Mouse (Mus musculus): ENCODE results near the gene Them5. TPM values are rescaled to one million over a fixed set of nuclear protein-coding genes. Genes with fewer than 3 reads are reported as not detected.
A peak's percentile ranks its signal among the peaks of the same experiment; 100 is the strongest.

Gene Them5
- polyA plus RNA-seq (2014; fragmentation: Nextera tagmentation; extraction: Ambion mirVana) = 0.22 TPM in 1 of 2 replicates, not detected in the other

DNA sequence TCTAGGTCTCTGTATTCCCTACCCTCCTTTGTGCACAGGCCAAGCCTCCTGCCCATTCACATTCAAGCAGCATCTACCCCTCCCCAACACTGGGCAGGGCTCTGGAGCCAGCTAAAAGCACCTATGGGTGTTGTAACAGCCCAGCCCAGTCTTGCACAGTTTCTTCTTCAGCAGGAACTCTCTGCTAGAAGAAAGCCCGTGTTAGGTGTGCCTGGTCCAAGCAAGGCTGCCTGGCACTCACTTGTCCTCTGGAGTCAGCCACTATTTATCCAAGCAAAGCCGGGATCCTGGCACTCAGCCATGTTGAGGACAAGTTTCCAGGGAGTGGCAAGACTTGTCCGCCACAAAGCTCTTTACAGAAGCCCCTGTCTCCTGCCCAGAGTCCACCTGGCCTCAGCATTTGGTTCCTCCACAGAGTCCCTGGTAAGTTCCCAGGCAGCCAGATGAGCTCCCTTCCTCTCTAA is at the start of gene Them5:
Gene Them5, plus strand, starts transcription at position 141 of the 464 bp plus-strand sequence.
- Histone ChIP-seq H3K27me3 (ENCODE audit: control insufficient read depth, insufficient read depth, low read length) (no peaks in the 10 kb centered on the region), H3K27ac (ENCODE audit: low read depth, low read length) (no peak within 1 kb of the TSS), H3K36me3 (ENCODE audit: control insufficient read depth, insufficient read depth, low read length) (no peaks in the 10 kb centered on the region), H3K4me2 (ENCODE audit: low read depth, low read length) (no peak within 1 kb of the TSS), H3K4me3 (ENCODE audit: low read depth, low read length) (no peak within 1 kb of the TSS), H3K9ac (replicated peaks; ENCODE audit: low read depth, low read length) (no peak within 1 kb of the TSS), H3K4me1 (ENCODE audit: control insufficient read depth, insufficient read depth, low read length) (no peaks in the 10 kb centered on the region), H3K9me3 (ENCODE audit: control insufficient read depth, low read length) (no peaks in the 10 kb centered on the region)
- WGBS = 70% methylated on average over 3 of the region's 3 CpGs
- ATAC-seq (ENCODE audit: low read depth) = no peak

GRCm38 (mm10) chr3:94305457-94305856 is 36.4 kb upstream of the Them5 start:
- Histone ChIP-seq H3K27me3 (ENCODE audit: control insufficient read depth, insufficient read depth, low read length) (no peaks in the 10 kb centered on the region), H3K36me3 (ENCODE audit: control insufficient read depth, insufficient read depth, low read length) (no peaks in the 10 kb centered on the region), H3K4me2 (ENCODE audit: low read depth, low read length) (no peak overlapping the region), H3K4me3 (ENCODE audit: low read depth, low read length) (no peak overlapping the region), H3K9ac (replicated peaks; ENCODE audit: low read depth, low read length) (no peak overlapping the region), H3K9me3 (ENCODE audit: control insufficient read depth, low read length) (no peaks in the 10 kb centered on the region), H3K27ac (ENCODE audit: low read depth, low read length) (no peak overlapping the region), H3K4me1 (ENCODE audit: control insufficient read depth, insufficient read depth, low read length) (no peaks in the 10 kb centered on the region)
- no peak for ATAC-seq (ENCODE audit: low read depth)
- WGBS = 57% methylated on average over 1 of the region's 1 CpGs

DNA sequence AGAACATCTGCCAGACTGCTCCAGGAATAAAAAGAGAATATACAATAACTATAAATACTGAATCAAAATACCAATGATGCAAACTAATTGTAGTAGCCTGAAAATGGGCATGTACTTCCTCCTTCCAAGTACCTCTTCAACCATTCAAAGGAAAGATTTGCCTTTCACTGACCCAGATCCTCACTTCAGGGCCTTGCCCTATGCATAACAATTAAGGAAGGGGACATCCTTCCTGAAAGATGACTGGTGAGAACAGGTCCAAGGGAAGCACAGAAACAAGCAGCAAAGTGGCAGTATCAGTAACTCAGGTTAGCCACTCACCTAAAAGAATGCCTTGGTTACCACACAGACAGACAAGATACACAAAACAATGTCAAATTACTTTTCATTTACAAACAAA is 34.9 kb upstream of the Them5 start:
- Histone ChIP-seq H3K4me2 (ENCODE audit: low read depth, low read length) (no peak overlapping the region), H3K4me1 (ENCODE audit: control insufficient read depth, insufficient read depth, low read length) (0 out of 2 replicates have a peak, but pooled peaks cover 3% of the 10 kb centered on the region), H3K9me3 (ENCODE audit: control insufficient read depth, low read length) (no peaks in the 10 kb centered on the region), H3K9ac (replicated peaks; ENCODE audit: low read depth, low read length) (no peak overlapping the region), H3K27ac (ENCODE audit: low read depth, low read length) (no peak overlapping the region), H3K4me3 (ENCODE audit: low read depth, low read length) (no peak overlapping the region), H3K27me3 (ENCODE audit: control insufficient read depth, insufficient read depth, low read length) (no peaks in the 10 kb centered on the region), H3K36me3 (ENCODE audit: control insufficient read depth, insufficient read depth, low read length) (no peaks in the 10 kb centered on the region)
- no peak for ATAC-seq (ENCODE audit: low read depth)

DNA sequence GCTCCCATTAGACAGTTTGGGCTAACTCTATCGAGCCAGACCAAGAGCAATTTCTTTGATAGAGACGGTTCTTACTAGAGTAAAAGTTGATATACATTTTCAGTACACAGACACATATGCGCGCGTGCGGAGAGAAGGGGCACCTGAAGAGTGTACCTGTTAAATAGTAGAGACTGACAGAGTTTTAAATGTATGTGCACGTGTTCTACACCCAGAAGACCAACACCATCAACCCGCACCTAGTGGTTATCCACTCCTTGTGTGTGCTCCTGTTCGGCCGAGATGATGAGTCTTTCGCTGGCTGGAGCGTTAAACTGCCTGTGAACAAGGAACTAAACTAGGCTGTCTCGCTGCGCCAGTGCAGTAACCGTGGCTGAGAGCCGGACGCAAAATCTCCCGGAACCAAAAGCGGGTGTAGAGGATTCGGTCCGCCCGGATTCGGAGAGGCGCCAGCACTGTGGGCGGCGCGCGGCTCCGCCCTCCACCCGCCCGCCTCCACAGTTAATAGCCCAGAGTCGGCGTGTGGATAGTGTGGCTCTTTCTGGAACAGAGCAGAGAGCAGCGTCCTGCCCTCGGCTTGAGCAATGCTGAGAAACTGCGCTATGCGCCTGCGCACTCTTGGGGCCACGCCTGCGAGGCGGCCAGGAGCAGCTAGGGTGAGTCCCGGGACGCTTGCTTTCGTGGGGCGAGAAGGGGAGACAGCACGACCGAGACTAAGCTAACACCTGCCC is 32.1 kb upstream of the Them5 start, which contains the start of gene Them4:
Gene Them4, plus strand, starts transcription at position 457 of the 731 bp plus-strand sequence.
- Histone ChIP-seq H3K9me3 (ENCODE audit: control insufficient read depth, low read length) (no peaks in the 10 kb centered on the region), H3K4me1 (ENCODE audit: control insufficient read depth, insufficient read depth, low read length) (0 out of 2 replicates have a peak, but pooled peaks cover 3% of the 10 kb centered on the region), H3K4me3 (ENCODE audit: low read depth, low read length) (peak within 1 kb of the TSS; percentile 64), H3K36me3 (ENCODE audit: control insufficient read depth, insufficient read depth, low read length) (no peaks in the 10 kb centered on the region), H3K4me2 (ENCODE audit: low read depth, low read length) (peak within 1 kb of the TSS; percentile 68), H3K27me3 (ENCODE audit: control insufficient read depth, insufficient read depth, low read length) (no peaks in the 10 kb centered on the region), H3K9ac (replicated peaks; ENCODE audit: low read depth, low read length) (peak within 1 kb of the TSS; percentile 68), H3K27ac (ENCODE audit: low read depth, low read length) (peak within 1 kb of the TSS; percentile 80)
- ATAC-seq (ENCODE audit: low read depth) = peak; percentile 99
- WGBS = 2% methylated on average over 47 of the region's 47 CpGs

GRCm38 (mm10) chr3:94310491-94310890 is 31.4 kb upstream of the Them5 start:
- H3K4me1 ChIP-seq (ENCODE audit: control insufficient read depth, insufficient read depth, low read length) = 0 out of 2 replicates have a peak, but pooled peaks cover 3% of the 10 kb centered on the region
- ATAC-seq (ENCODE audit: low read depth) = no peak; the same call in 1 of the 2 replicates
- H3K9me3 ChIP-seq (ENCODE audit: control insufficient read depth, low read length) = no peaks in the 10 kb centered on the region
- H3K27me3 ChIP-seq (ENCODE audit: control insufficient read depth, insufficient read depth, low read length) = no peaks in the 10 kb centered on the region
- whole genome bisulfite sequencing = 47% methylated on average over 7 of the region's 7 CpGs
- peak overlapping the region; percentile 64 for H3K4me3 ChIP-seq (ENCODE audit: low read depth, low read length)
- peak overlapping the region; percentile 68 for H3K4me2 ChIP-seq (ENCODE audit: low read depth, low read length)
- H3K9ac ChIP-seq (replicated peaks; ENCODE audit: low read depth, low read length) = peak overlapping the region; percentile 68
- peak overlapping the region; percentile 80 for H3K27ac ChIP-seq (ENCODE audit: low read depth, low read length)
- no peaks in the 10 kb centered on the region for H3K36me3 ChIP-seq (ENCODE audit: control insufficient read depth, insufficient read depth, low read length)

DNA sequence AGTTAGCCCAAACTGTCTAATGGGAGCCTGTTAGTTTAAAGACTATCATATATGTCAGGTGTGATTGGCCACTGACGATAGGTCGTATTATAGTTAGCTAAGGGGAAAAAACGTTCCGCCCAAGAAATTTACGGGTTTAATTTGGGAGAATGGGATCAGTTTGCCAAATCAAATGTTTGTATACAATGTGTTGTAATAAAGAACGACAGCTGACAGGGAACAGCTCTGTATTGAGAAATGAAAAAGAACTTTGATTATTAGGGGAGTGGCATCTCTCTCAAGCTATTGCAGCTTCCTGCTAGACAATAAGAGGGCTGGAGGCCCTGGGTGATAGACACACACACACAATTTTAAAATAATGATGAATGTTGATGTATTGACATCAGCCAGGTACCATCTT is 31.0 kb upstream of the Them5 start:
- Histone ChIP-seq H3K4me3 (ENCODE audit: low read depth, low read length) (peak overlapping the region; percentile 64), H3K9me3 (ENCODE audit: control insufficient read depth, low read length) (no peaks in the 10 kb centered on the region), H3K27ac (ENCODE audit: low read depth, low read length) (no peak overlapping the region), H3K36me3 (ENCODE audit: control insufficient read depth, insufficient read depth, low read length) (no peaks in the 10 kb centered on the region), H3K27me3 (ENCODE audit: control insufficient read depth, insufficient read depth, low read length) (no peaks in the 10 kb centered on the region), H3K9ac (replicated peaks; ENCODE audit: low read depth, low read length) (peak overlapping the region; percentile 68; the same call in 1 of the 2 replicates), H3K4me2 (ENCODE audit: low read depth, low read length) (peak overlapping the region; percentile 68), H3K4me1 (ENCODE audit: control insufficient read depth, insufficient read depth, low read length) (0 out of 2 replicates have a peak, but pooled peaks cover 3% of the 10 kb centered on the region)
- 69% methylated on average over 6 of the region's 6 CpGs for whole genome bisulfite sequencing
- ATAC-seq (ENCODE audit: low read depth) = no peak

DNA sequence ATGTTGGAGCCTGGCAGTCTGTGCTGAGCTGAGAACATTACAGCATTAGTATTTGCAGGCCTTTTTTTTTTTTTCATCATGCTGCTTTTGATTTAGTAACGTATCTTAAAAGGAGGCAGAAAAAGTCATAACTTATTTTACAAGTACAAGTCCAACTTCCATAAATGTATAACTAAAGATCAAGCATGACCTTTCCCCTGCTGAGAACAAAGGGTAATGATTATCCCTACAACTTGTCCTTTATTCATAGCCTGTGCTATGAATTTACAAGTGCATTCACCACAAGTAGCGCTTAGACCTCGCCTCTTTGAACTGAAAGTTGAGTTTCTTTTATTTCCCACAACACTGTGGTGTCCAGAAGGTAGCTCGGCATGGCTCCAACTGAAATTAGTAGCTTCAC is 30.5 kb upstream of the Them5 start:
- 75% methylated on average over 4 of the region's 4 CpGs for WGBS
- 0 out of 2 replicates have a peak, but pooled peaks cover 3% of the 10 kb centered on the region for H3K4me1 ChIP-seq (ENCODE audit: control insufficient read depth, insufficient read depth, low read length)
- ATAC-seq (ENCODE audit: low read depth) = no peak

DNA sequence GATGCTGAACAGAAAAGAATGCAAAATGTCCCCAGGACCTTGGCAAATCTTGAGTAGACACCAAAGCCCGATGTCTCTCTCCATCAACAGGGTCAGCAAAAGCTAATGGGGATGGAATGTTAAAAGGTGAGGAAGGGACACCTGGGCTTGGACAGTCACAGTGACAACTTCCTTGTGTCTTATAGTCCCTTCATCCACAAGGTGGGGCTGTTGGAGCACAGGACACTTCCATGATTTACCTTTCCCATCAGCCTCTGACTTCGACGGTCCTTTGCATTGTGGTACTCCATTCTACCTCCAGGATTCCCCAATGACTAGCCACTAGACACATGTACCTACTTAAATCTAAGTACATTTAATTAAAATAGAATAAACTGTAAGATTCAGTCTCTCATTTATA is 13.2 kb upstream of the Them5 start:
- no peaks in the 10 kb centered on the region for H3K27me3 ChIP-seq (ENCODE audit: control insufficient read depth, insufficient read depth, low read length)
- no peak for ATAC-seq (ENCODE audit: low read depth)
- no peak overlapping the region for H3K4me2 ChIP-seq (ENCODE audit: low read depth, low read length)
- no peak overlapping the region for H3K27ac ChIP-seq (ENCODE audit: low read depth, low read length)
- no peak overlapping the region for H3K9ac ChIP-seq (replicated peaks; ENCODE audit: low read depth, low read length)
- H3K36me3 ChIP-seq (ENCODE audit: control insufficient read depth, insufficient read depth, low read length) = peaks cover 5% of the 10 kb centered on the region; the same call in 1 of the 2 replicates
- no peaks in the 10 kb centered on the region for H3K4me1 ChIP-seq (ENCODE audit: control insufficient read depth, insufficient read depth, low read length)
- 64% methylated on average over 3 of the region's 3 CpGs for WGBS
- no peak overlapping the region for H3K4me3 ChIP-seq (ENCODE audit: low read depth, low read length)
- no peaks in the 10 kb centered on the region for H3K9me3 ChIP-seq (ENCODE audit: control insufficient read depth, low read length)

More for the DNA sequence above, 30.5 kb upstream of the Them5 start:
- Histone ChIP-seq H3K9me3 (ENCODE audit: control insufficient read depth, low read length) (no peaks in the 10 kb centered on the region), H3K9ac (replicated peaks; ENCODE audit: low read depth, low read length) (no peak overlapping the region), H3K4me2 (ENCODE audit: low read depth, low read length) (peak overlapping the region; percentile 68), H3K36me3 (ENCODE audit: control insufficient read depth, insufficient read depth, low read length) (no peaks in the 10 kb centered on the region), H3K27ac (ENCODE audit: low read depth, low read length) (no peak overlapping the region), H3K4me3 (ENCODE audit: low read depth, low read length) (no peak overlapping the region), H3K27me3 (ENCODE audit: control insufficient read depth, insufficient read depth, low read length) (no peaks in the 10 kb centered on the region)

- no peak for ATAC-seq (ENCODE audit: low read depth)
- 92% methylated on average over 4 of the region's 4 CpGs for WGBS
Observed at GRCm38 (mm10) chr3:94334442-94334841, 7.5 kb upstream of the Them5 start.

More at GRCm38 (mm10) chr3:94334442-94334841, 7.5 kb upstream of the Them5 start:
- Histone ChIP-seq H3K9ac (replicated peaks; ENCODE audit: low read depth, low read length) (no peak overlapping the region), H3K4me3 (ENCODE audit: low read depth, low read length) (no peak overlapping the region), H3K36me3 (ENCODE audit: control insufficient read depth, insufficient read depth, low read length) (no peaks in the 10 kb centered on the region; the same call in 1 of the 2 replicates), H3K4me1 (ENCODE audit: control insufficient read depth, insufficient read depth, low read length) (no peaks in the 10 kb centered on the region), H3K4me2 (ENCODE audit: low read depth, low read length) (no peak overlapping the region), H3K27ac (ENCODE audit: low read depth, low read length) (no peak overlapping the region), H3K27me3 (ENCODE audit: control insufficient read depth, insufficient read depth, low read length) (no peaks in the 10 kb centered on the region), H3K9me3 (ENCODE audit: control insufficient read depth, low read length) (no peaks in the 10 kb centered on the region)

All from neural tube, embryonic 14.5 days (tissue).